Mouse (Mus musculus) neural tube, embryonic 11.5 days (tissue): ENCODE results near the gene Gm28051. TPM values are rescaled to one million over a fixed set of nuclear protein-coding genes. Genes with fewer than 3 reads are reported as not detected.

ENCODE experiments used
- ATAC-seq: fragments of 200-750 bp; cut with Nextera tagmentation; 2 replicates; pipeline ENCODE4 v1.8.0; 2017; ENCODE audit warnings: moderate number of reproducible peaks, mild to moderate bottlenecking, moderate TSS enrichment, moderate library complexity; ENCODE audit not compliant: insufficient read depth, low FRiP score, low TSS enrichment
- DNase-seq: peaks from one replicate; pipeline ENCODE4 v3.0.0-alpha.2; 2015; ENCODE audit warnings: low spot score
- H3K27ac ChIP-seq: fragments of 300-500 bp; sonication (generic); 2 replicates; pipeline ENCODE4 v1.5.1; 2014; ENCODE audit warnings: low read depth, mild to moderate bottlenecking, low read length
- H3K27me3 ChIP-seq: fragments of 300-500 bp; sonication (generic); 2 replicates; pipeline ENCODE4 v1.6.1; 2014; ENCODE audit warnings: mild to moderate bottlenecking, low read length, mixed read lengths; ENCODE audit not compliant: control insufficient read depth, insufficient read depth
- H3K36me3 ChIP-seq: fragments of 300-500 bp; sonication (generic); 2 replicates; pipeline ENCODE4 v1.6.1; 2014; ENCODE audit warnings: mild to moderate bottlenecking, low read length, moderate library complexity, mixed read lengths; ENCODE audit not compliant: control insufficient read depth, insufficient read depth
- H3K4me1 ChIP-seq: fragments of 300-500 bp; sonication (generic); 2 replicates; pipeline ENCODE4 v1.6.1; 2014; ENCODE audit warnings: low read length, mixed read lengths; ENCODE audit not compliant: control insufficient read depth, insufficient read depth
- H3K4me2 ChIP-seq: fragments of 300-500 bp; sonication (generic); 2 replicates; pipeline ENCODE4 v1.6.1; 2014; ENCODE audit warnings: low read depth, mild to moderate bottlenecking, moderate library complexity
- H3K4me3 ChIP-seq: fragments of 300-500 bp; sonication (generic); 2 replicates; pipeline ENCODE4 v1.5.1; 2014; ENCODE audit warnings: low read depth, low read length
- H3K9ac ChIP-seq: fragments of 300-500 bp; sonication (generic); 2 replicates; pipeline ENCODE4 v1.6.1; 2014; ENCODE audit warnings: mild to moderate bottlenecking, low read length
- H3K9me3 ChIP-seq: fragments of 300-500 bp; sonication (generic); 2 replicates; pipeline ENCODE4 v1.6.1; 2016; ENCODE audit warnings: low read length; ENCODE audit not compliant: control insufficient read depth
- WGBS: fragments of 180-500 bp; shearing (Covaris S2); extraction: QIAGEN DNeasy Blood & Tissue Kit; methylation state at CpG from one replicate; pipeline ENCODE4 v1.1.7; 2014; 5-methylcytosine and 5-hydroxymethylcytosine counted together
- polyA plus RNA-seq: library from polyadenylated mRNA; unstranded; fragments of >200 nt; fragmentation: Nextera tagmentation; extraction: Ambion mirVana; gene quantifications from 2 replicates; pipeline ENCODE4 v1.2.1, GENCODE M21; 2014

The Gm28051 gene
- polyA plus RNA-seq, 1 experiment from 2014 or later: not detected

- Histone ChIP-seq H3K9me3 (no peaks in the 10 kb centered on the region), H3K4me3 (peak overlapping the region; percentile 67; the same call in 1 of the 2 replicates), H3K4me2 (peak overlapping the region; percentile 60), H3K9ac (no peak overlapping the region), H3K4me1 (peaks cover 3% of the 10 kb centered on the region), H3K36me3 (no peaks in the 10 kb centered on the region), H3K27ac (no peak overlapping the region), H3K27me3 (no peaks in the 10 kb centered on the region)
- DNase-seq (no peak), ATAC-seq (no peak)
- WGBS: 84% methylated on average over 7 of the region's 7 CpGs
Measured at GRCm38 (mm10) chr12:102756304-102756703, 1.3 kb downstream of the Gm28051 start.

GRCm38 (mm10) chr12:102748256-102748655 is 9.3 kb downstream of the Gm28051 start:
- DNase-seq (no peak), ATAC-seq (no peak)
- H3K9me3 ChIP-seq: no peaks in the 10 kb centered on the region
- WGBS: 87% methylated on average over 3 of the region's 3 CpGs
- H3K4me2 ChIP-seq: no peak overlapping the region
- no peak overlapping the region for H3K4me3 ChIP-seq
- peaks cover 6% of the 10 kb centered on the region; the same call in 1 of the 2 replicates for H3K4me1 ChIP-seq
- H3K36me3 ChIP-seq: no peaks in the 10 kb centered on the region; the same call in 1 of the 2 replicates
- no peak overlapping the region for H3K27ac ChIP-seq
- H3K9ac ChIP-seq: no peak overlapping the region
- no peaks in the 10 kb centered on the region for H3K27me3 ChIP-seq

GRCm38 (mm10) chr12:102744839-102745238 is 12.7 kb downstream of the Gm28051 start:
- no peaks in the 10 kb centered on the region for H3K9me3 ChIP-seq
- ATAC-seq (no peak), DNase-seq (no peak)
- no peak overlapping the region for H3K4me3 ChIP-seq
- no peaks in the 10 kb centered on the region for H3K27me3 ChIP-seq
- peaks cover 6% of the 10 kb centered on the region; the same call in 1 of the 2 replicates for H3K4me1 ChIP-seq
- H3K9ac ChIP-seq: no peak overlapping the region
- no peak overlapping the region for H3K27ac ChIP-seq
- 69% methylated on average over 6 of the region's 6 CpGs for WGBS
- no peak overlapping the region for H3K4me2 ChIP-seq
- H3K36me3 ChIP-seq: no peaks in the 10 kb centered on the region; the same call in 1 of the 2 replicates

- peaks cover 6% of the 10 kb centered on the region; the same call in 1 of the 2 replicates for H3K4me1 ChIP-seq
- peak within 1 kb of the TSS; percentile 82 for H3K9ac ChIP-seq
- H3K27ac ChIP-seq: peak within 1 kb of the TSS; percentile 84
- H3K4me2 ChIP-seq: peak within 1 kb of the TSS; percentile 83
- DNase-seq: peak; percentile 92
- under 1% methylated on average over 59 of the region's 63 CpGs for WGBS
- H3K36me3 ChIP-seq: no peaks in the 10 kb centered on the region; the same call in 1 of the 2 replicates
- peak; percentile 97 for ATAC-seq
- no peaks in the 10 kb centered on the region for H3K9me3 ChIP-seq
- H3K4me3 ChIP-seq: peak within 1 kb of the TSS; percentile 70
- H3K27me3 ChIP-seq: no peaks in the 10 kb centered on the region
Measured at GRCm38 (mm10) chr12:102743589-102744574, 13.7 kb downstream of the Gm28051 start, which contains the start of the genes Moap1 and Tmem251. Gene Moap1 (minus strand): TSS chr12:102743661. Gene Tmem251 (plus strand): TSS chr12:102743762.

- Histone ChIP-seq H3K27me3 (no peaks in the 10 kb centered on the region), H3K9me3 (no peaks in the 10 kb centered on the region), H3K36me3 (no peaks in the 10 kb centered on the region), H3K4me1 (peaks cover 6% of the 10 kb centered on the region; the same call in 1 of the 2 replicates), H3K9ac (peak overlapping the region; percentile 82), H3K4me3 (peak overlapping the region; percentile 70), H3K4me2 (peak overlapping the region; percentile 83), H3K27ac (peak overlapping the region; percentile 84)
- ATAC-seq (peak; percentile 20), DNase-seq (no peak)
- WGBS: under 1% methylated on average over 33 of the region's 33 CpGs
Measured at GRCm38 (mm10) chr12:102743036-102743588, 14.5 kb downstream of the Gm28051 start.

GRCm38 (mm10) chr12:102742056-102742455 is 15.5 kb downstream of the Gm28051 start:
- Histone ChIP-seq H3K27me3 (no peaks in the 10 kb centered on the region), H3K4me1 (peaks cover 6% of the 10 kb centered on the region; the same call in 1 of the 2 replicates), H3K4me3 (no peak overlapping the region), H3K9ac (no peak overlapping the region), H3K36me3 (no peaks in the 10 kb centered on the region), H3K4me2 (no peak overlapping the region), H3K9me3 (no peaks in the 10 kb centered on the region), H3K27ac (no peak overlapping the region)
- 90% methylated on average over 7 of the region's 7 CpGs for WGBS
- no peak for DNase-seq
- ATAC-seq: no peak

- Histone ChIP-seq H3K4me3 (no peak overlapping the region), H3K9ac (no peak overlapping the region), H3K27me3 (no peaks in the 10 kb centered on the region), H3K4me2 (no peak overlapping the region), H3K27ac (no peak overlapping the region), H3K9me3 (no peaks in the 10 kb centered on the region), H3K36me3 (no peaks in the 10 kb centered on the region), H3K4me1 (peaks cover 6% of the 10 kb centered on the region; the same call in 1 of the 2 replicates)
- ATAC-seq (no peak), DNase-seq (no peak)
- WGBS: 65% methylated on average over 3 of the region's 3 CpGs
Measured at GRCm38 (mm10) chr12:102740285-102740684, 17.3 kb downstream of the Gm28051 start.

GRCm38 (mm10) chr12:102739096-102739495 is 18.5 kb downstream of the Gm28051 start:
- WGBS: 85% methylated on average over 5 of the region's 5 CpGs
- no peak overlapping the region for H3K9ac ChIP-seq
- no peaks in the 10 kb centered on the region for H3K27me3 ChIP-seq
- no peak for ATAC-seq
- H3K4me3 ChIP-seq: no peak overlapping the region
- H3K36me3 ChIP-seq: no peaks in the 10 kb centered on the region
- no peaks in the 10 kb centered on the region for H3K4me1 ChIP-seq
- no peaks in the 10 kb centered on the region for H3K9me3 ChIP-seq
- H3K4me2 ChIP-seq: no peak overlapping the region
- H3K27ac ChIP-seq: no peak overlapping the region
- DNase-seq: no peak
